Mouse (Mus musculus): ENCODE data around the gene Slc23a4.

Slc23a4 gene

DNA sequence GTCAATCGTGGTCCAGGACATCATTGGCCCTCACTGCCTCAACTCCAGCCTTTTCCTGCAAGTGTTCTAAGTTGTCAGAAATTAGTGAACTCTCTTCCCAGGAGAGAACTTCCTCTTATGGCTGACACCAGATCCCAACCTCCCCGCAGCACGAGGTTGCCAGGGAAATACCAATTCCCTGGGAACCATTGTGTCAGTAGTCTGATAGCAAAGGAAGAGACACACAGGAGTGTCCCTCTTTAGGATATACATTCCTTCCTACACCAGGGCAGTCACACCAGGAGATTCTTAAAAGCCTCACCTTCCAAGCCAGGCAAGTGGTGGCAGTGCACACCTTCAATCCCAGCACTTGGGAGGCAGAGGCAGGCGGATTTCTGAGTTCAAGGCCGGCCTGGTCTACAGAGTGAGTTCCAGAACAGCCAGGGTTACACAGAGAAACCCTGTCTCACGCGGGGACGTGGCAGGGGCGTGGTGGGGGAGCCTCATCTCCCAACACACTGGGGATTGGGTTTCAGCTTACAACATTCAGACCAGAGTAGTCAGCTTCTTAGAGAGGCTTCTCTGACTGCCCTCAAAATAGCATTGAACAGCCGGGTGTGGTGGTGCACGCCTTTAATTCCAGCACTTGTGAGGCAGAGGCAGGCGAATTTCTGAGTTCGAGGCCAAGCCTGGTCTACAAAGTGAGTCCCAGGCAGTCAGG, 74.7 kb downstream of the Slc23a4 start:
- CTCF ChIA-PET, result no interaction called here

DNA sequence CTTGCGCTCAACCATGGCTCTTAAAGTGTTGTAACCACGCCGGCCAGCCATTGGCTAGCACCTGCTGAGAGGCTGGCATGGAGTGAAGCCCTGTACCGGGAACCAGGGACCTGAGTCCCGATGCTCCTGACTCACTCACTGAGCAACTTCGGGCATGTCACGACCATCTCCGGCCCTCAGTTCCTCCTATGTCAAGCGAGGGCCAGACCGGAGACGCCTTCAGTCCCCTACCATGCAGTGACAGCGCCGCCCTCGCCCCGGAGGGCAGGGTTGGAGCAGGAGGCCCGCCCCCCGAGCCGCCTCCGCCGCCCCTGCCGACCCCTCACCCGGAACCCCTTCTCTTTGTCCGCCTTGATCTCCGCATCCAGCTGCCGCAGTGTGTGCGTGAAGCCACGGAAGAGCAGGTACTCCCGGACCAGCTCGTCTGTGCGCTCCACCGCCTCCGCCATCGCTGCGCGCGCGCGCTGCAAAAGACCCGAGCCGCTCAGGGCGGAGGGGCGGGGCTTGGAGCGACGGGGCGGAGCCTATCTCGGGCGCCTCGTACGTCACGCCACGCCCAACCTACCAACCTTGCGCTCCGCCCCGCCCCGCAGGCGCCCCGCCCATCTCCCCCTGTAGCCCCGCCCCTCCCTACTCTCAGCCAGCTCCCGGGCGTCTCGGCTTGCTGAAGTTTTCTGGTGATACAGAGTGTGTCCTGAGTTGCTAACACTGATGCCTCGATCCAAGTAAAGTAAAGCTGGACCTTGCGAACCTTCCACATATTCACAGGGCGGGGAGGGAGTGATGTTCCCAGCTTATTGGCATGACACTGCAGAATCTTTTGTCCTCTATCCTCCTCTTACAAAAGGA, 77.6 kb downstream of the Slc23a4 start, which contains the start of gene Wdr91:
Gene Wdr91, minus strand, starts transcription at position 506 of the 849 bp plus-strand sequence.
- CTCF ChIA-PET, result no interaction called here

DNA sequence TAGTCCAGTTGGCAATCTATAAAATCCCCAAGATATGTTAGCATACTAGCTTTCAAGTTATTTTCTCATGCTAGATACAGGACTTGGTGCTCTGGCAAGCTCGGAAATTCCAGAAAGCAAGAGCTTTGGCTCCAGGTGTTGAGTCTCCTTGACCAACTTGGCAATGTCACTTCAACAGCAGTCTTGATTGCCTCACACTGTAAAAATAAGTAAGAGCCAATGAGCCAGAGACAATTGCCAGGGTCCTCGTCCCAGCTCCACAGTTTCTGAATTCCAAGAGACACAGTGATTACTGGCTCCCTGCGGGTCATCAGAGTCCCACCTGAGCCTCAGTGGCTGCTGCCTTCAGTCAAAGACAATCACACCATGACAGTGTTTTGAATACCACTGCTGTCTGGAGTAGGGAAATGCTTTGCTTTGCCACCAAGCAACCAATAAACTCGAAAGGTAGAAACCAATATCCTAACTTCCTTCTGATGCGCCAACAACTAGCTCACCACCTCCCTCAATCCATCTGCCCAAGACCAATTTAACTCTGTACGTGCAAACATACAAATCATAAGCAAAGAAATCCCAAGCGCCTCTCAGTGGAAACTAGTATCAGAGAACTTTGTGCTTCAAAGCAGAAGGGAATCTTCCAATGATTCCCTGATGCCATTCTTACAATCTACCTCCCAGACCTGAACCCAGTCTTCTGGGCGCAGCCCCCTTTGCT, 78.4 kb downstream of the Slc23a4 start:
- CTCF ChIA-PET, result no interaction called here

DNA sequence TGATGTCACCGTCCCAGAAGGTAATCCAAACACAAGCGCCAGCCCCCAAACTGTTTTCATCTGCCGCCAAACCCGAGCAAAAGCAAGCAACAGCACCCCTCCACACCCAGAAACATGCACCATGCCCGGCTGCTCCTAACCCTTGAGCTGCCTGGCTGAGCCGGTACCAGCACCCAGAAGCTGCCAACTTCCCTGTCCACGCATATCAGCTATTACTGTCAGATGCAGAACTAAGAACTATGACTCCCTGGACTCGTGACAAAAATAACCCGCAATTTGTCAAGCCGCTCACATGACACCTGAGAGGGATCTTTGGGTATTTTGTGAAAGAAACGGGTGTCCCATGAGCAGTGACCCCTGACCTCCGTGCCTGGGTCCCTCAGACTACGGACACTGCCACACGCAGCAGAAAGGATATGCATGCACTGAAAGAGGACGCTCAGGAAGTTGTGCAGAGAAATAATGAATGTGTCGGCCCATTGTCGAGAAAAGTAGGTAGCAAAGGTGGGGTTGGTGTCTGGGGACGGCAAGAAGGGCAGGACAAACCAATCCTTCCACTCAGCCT, 80.4 kb downstream of the Slc23a4 start:
- CTCF ChIA-PET, result interaction anchor here (0.6 to 0.8 kb wide), 2 partner anchors 11 to 302 kb away, joined by 3 to 6 read pairs; no protein-coding TSS in a partner anchor

DNA sequence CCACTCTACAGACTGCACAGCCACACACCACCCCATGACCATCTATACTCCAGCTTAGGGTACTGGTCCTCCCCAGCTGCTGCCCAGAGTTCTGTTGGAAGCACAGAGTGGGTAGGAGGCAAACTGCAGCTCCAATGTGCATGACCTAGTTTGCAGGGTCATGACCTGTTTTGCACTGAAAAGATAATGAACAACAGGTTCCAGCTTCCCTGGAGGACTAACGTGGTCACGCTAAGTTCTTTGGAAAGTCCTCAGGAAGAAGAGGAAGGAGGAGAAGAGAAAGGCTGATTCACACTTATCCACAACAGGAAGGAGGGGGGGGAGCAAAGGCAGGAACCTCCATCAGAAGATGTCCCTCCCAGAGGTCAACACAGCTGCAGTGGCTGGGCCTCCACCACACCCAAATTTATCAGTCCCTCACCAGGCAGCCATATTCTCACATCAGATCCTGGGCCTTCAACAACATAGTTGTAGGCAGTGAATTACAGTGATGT, 81.0 kb downstream of the Slc23a4 start:
- CTCF ChIA-PET, result no interaction called here

DNA sequence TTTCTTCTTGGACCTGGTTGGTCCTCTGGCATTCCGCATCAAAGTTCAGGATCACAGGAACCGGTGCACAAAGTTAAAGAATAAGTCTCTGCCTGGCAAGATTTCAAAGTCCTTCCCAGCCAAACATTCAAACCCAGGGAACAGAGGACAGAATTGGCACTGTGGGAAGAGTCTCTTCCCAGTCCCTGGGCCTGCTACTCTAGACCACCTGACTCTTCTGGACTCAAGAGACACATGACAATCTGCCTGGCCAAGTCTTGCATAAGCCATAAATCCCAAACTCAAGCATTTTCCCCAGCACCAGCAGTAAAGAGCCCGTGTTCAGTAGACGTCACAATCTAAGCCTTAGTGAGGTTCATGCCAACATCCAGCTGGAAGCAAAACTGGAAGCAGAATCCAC, 81.5 kb downstream of the Slc23a4 start:
- CTCF ChIA-PET, result interaction anchor here (1.2 kb wide), 1 partner anchor 19 kb away, joined by 4 read pairs; no protein-coding TSS in a partner anchor

DNA sequence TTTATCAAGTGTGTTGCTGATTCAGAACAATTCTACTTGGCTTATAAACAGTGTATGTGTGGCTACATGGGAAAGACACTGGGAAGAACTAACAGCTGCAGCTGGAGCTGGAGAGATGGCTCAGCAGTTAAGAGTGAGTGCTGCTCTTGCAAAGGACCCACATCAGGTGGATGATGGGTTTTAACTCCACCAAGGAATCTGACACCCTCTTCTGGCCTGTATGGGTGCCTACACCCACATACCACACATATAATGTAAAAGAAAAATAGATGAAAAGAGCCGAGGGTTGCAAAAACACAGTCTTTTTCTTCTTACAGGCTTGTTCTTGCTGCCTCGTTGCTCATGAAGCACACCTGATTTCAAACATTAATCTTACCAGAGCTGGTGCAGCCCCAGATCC, 82.1 kb downstream of the Slc23a4 start:
- CTCF ChIA-PET, result interaction anchor here (1.2 kb wide), 1 partner anchor 19 kb away, joined by 4 read pairs; no protein-coding TSS in a partner anchor

DNA sequence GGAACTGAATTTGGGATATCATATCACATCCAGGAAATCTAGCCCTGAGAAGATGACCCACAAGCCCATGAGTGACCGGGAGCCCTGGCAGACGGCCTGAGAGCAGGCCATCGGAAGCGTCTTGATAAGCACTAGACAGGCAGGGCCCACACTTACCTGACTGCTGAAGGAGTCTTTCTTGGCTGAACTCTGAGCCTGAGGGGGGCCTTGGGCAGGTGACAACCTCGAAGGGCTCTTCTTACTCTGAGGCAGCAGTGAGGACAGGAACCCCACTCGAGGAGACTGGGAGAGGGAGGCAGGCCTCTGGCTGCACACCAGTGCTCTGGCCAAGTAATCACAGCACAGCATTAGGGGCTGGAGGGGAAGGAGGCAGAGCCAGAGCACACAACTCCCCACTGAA, 83.8 kb downstream of the Slc23a4 start:
- CTCF ChIA-PET, result no interaction called here

DNA sequence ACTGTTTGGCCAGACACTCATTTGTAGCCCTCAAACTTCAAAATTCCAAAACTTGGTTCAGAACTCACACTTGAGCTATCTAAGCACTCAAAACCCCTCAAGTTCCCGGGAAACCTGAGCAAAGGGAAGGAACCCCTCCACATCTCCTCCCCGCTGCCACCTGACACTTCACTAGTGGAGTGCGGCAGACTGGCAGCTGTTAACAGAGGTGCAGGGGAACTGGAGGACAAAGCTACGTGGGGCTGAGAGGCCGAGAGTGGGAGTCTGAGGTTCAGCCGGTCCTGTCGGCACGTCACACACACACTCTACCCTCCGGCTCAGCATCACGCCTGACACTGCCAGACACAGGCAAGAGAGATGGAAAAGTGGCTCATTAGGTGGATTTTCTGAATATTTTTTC, 84.4 kb downstream of the Slc23a4 start:
- CTCF ChIA-PET, result no interaction called here

DNA sequence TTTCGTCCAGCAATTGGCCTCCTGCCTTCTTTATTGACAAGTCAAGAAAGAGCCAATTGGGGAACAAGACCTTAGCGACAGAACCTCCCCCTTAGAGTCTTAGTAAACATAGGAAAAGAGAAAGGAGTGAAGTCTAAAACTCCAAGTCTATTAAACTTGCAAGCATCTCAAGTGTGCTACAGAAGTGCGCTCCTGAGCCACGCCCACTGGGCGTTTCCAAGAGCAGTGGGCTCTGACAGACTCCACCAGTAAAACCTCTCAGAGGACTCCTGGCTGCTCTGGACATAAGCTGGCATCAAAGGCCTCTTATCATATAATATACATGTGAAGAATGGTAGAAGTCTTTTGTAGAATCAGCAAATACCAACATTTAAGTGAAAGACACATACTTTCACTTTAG, 84.8 kb downstream of the Slc23a4 start:
- CTCF ChIA-PET, result no interaction called here

DNA sequence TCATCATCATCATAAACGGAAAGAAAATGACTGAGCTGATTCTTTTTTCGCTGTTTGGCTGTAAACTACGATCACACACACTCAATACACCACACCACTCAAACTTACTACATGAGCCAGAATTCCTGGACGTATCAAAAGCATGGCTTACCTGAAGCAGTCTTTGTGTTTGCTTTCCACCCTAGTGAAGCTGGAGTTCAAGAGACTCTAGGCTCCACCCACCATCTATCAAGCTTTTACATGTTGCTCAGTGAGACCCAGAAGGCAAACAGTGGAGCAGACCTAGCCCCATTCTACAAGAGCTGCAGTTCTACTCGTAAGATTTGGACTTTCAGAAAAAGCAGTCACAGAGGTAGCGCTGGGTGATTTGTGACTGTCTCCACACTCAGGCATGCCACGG, 85.6 kb downstream of the Slc23a4 start:
- CTCF ChIA-PET, result no interaction called here

DNA sequence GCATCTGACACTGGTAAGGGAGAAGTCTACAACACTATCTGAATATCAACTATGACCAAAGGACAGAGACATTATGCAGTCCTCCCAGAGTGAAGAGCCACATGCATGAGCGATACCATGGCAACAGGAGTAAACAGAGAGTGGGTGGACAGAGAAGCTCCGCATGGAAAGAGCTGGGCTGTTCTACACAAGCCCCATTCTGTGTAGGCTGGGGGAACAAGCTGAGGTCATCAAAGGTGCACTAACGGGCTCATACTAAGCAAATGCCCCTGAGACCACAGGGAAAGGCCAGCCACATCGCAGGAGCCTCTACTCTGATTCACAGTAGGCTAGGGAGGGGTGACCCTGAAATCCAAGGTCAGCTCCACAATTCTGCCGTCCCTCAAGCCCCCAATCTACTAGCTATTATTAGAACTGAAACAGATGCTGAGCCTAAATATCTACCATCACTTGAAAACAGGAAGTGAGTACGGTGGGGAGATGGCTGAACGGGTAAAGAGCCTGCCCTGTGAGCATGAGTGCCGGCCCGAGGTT, 86.2 kb downstream of the Slc23a4 start:
- CTCF ChIA-PET, result no interaction called here

DNA sequence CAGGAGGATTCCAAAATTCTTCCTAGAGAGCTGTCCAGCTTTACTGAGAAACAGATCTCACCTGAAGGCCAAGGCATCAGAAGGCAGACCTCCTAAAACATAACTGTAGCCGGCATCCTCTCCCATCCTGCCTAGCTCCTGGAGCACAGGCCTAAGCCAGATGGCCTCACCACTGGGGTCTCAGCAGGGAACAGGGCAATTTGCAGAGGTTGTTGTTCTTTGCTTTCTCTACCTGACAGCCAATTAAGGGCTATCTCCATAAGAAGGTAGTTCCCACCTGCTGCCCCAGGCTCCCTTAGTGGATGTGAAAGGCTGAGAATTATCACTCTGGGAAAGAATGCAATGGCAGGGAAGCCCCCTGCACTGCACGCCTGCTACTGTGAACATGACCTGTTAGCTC, 87.2 kb downstream of the Slc23a4 start:
- CTCF ChIA-PET, result no interaction called here

DNA sequence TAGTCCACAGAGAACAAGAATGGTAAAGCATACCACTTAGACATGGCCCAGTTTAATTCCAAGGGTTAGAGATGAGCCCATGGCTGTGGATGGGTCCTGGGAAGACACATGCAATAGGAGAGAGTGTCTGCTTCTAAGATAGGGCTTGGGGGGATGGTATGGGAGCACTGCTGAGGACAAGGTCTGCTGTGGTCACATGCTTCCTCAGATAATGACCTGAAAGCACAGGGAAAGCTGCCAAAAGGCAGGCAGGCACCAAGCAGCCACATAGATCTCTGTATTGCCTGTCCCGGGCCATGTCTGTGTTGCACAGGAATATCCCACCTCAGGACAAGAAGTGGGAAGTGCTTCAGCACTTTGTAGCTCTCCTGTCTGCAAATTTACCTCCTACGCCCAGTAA, 89.1 kb downstream of the Slc23a4 start:
- CTCF ChIA-PET, result no interaction called here

DNA sequence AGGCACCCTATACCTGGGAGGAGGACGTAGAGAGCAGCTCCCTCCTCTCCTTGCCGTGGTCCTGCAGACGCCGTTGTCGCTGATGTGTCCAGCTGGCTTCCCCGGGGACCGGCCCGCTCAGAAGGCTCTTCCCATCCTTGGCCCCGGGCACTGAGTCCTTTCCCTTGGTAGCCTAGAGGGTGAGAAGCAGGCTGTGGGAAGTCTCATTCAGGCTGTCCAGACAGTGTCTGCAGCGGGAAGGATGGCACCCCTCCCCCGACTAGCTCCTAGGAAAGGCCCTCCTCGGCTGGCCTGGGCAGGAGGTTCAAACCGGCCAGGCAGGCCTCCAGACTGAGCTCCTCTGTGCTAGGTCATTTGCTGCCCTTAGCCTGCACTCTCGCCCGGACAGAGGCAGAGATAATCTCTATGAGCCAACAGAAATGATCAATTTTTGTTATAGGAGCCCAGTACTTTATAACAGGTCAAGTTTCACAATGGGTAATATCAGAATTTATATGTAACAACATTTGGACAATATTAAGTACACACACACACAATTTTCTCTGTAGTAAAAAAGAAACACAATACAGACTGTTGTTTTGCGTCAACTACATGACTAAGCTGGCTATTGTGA, 91.9 kb downstream of the Slc23a4 start:
- CTCF ChIA-PET, result interaction anchor here (0.6 to 1.1 kb wide), 2 partner anchors 12 to 197 kb away, joined by 3 to 8 read pairs; no protein-coding TSS in a partner anchor

DNA sequence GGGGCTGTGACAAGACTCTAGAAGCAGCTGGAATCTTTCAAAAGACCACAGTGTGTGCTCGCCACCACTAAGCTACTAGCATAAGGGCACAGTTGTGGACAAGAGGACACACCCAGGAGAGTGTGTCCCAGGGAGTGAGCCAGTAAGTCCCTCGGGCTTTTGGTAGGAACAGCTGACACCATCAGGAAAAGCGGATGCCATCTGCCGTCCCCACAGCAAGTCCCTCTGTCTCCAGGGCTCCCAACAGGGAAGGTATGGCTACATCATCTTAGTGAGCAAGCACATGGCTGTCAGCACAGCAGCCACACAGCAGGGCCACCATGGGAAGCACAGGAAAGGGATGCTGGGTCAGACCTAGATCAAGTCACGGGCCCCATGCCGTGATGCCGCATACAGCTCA, 92.6 kb downstream of the Slc23a4 start:
- CTCF ChIA-PET, result no interaction called here

All from spleen, embryonic (tissue).